Mouse (Mus musculus): ENCODE data around the gene Jam3.

Gene Jam3

GRCm38 (mm10) chr9:27111756-27112155 lies 43.5 kb downstream of the Jam3 start:
- no peak for DNase-seq (ENCODE audit: low read depth, low spot score)

GRCm38 (mm10) chr9:27110681-27111080 lies 44.5 kb downstream of the Jam3 start:
- peak; percentile 75 for DNase-seq (ENCODE audit: low read depth, low spot score)

- DNase-seq (ENCODE audit: low read depth, low spot score): peak; percentile 74
Measured at GRCm38 (mm10) chr9:27109533-27110514, 45.4 kb downstream of the Jam3 start.

DNA sequence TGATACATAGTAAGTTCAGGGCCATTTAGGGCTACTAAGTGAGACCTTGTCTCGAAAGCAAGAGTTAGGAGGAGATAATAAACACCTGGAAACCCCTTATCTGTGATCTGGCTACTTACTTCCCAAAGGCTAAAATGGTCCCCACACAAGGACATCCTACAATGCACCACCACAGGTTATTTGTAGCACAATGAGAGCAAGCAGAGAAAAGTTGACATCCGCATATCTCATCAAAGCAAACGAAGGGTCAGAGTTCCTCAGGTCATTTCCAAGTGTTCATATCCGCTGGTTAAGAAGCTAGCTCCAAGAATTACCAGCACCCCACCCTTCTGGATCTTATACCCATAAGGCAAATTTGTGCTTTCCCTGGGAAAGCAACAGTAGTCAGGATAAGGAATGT lies 46.8 kb downstream of the Jam3 start:
- no peak for DNase-seq (ENCODE audit: low read depth, low spot score)

DNA sequence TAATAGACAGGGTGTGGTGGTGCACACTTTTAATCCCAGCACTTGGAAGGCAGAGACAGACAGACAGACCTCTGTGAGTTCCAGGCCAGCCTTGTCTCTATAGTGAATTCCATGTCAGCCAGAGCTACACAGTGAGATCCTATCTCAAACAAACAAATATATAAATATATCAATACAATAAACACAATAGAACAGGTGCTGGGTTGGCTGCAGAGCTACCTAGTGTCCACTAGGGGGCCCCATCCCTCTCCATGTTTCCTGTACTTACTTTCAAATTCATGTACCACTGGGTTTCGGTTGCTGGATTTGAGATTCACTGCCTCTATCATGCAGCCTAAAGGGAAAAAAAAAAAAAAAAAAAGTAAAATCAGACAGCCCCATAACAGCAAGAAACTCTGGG lies 49.1 kb downstream of the Jam3 start:
- peak; percentile 50 for DNase-seq (ENCODE audit: low read depth, low spot score)

DNA sequence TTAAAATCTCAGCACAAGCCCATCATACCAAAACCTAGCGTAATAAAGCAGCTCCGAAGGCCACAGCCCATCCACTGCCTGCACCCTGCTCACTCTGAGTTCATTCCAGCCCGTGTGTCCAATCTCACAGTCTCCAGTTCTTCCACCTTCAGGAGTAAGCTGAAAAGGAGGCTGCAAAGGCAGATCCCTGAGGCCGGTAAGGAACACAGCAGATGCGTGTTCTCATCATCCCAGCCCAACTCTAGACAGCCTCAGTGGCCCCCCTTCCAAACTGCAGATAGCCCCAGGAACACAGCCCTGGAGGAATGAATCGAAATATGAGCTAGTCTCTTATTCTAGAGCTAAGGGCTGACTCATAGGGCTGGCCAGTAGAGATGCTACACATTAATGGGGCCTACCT lies 53.8 kb downstream of the Jam3 start:
- no peak for DNase-seq (ENCODE audit: low read depth, low spot score)

GRCm38 (mm10) chr9:27099474-27099873 lies 55.7 kb downstream of the Jam3 start:
- no peak for DNase-seq (ENCODE audit: low read depth, low spot score)

DNA sequence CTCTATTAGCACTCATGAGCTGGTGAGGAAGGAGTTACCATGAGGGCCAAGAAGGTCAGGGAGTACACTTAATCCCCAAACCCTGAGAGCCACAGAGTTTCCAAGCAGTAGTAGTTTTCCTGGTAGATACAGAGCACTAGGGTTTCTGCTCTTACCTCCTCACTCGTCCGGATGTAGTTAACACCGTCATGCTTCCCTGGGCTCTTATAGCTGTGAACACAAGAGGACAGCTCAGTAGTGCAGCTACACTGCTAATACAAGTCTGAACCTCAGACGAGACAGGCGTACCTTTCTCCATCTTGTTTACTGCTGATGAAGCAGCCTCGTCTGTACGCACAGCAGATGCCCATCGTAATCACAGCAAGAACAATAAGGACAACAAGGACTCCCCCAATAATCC lies 56.7 kb downstream of the Jam3 start:
- DNase-seq (ENCODE audit: low read depth, low spot score): no peak

GRCm38 (mm10) chr9:27098092-27098491 lies 57.1 kb downstream of the Jam3 start:
- DNase-seq (ENCODE audit: low read depth, low spot score): no peak

- no peak for DNase-seq (ENCODE audit: low read depth, low spot score)
Measured at GRCm38 (mm10) chr9:27092916-27093315, 62.3 kb downstream of the Jam3 start.

DNA sequence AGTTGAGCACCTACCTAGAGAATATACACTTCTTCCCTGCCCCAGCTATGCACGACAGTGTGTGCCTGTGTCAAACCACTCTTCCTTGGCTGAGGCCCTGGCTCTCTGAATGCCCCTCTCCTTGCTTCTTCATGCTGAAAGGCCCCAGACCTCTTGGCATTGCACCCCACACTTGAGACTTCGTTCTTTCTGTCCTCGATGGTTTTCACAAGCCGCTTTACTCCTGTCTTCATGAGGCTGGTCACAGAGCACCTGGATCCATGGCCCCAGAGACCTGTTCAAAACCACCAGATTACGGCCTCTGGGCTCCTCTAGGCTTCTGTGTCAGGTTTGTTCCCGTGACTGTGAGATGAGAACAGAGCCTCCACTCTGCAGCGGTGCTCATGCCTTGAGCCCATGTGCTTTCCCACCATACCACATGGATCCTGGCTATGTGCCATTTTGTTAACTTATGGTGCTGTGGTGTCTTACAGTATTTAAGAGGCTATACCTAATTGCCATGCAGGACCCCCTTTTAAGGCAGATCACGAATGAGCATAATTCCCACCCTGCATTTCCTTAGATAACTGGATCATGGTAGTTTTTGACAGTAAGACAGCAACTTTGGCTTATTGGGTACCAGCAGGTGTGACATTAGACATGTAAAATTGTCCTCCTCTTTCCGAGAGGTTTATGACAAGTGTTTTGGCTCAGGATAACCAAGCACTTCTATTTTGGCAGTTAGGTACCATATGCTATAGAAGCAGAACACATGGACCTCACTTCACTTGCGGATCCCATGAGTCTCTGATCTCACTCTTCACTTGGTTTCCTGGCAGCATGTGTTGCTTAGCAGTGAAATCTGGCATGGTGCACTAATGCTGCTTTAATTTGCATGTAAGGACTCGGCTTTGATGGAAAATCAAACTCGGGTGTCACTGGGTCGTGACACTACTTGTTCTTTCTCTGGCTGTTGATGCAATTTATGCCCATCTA lies 64.1 kb downstream of the Jam3 start:
- DNase-seq (ENCODE audit: low read depth, low spot score): peak; percentile 69

GRCm38 (mm10) chr9:27090134-27090533 lies 65.1 kb downstream of the Jam3 start:
- DNase-seq (ENCODE audit: low read depth, low spot score): peak; percentile 57

DNA sequence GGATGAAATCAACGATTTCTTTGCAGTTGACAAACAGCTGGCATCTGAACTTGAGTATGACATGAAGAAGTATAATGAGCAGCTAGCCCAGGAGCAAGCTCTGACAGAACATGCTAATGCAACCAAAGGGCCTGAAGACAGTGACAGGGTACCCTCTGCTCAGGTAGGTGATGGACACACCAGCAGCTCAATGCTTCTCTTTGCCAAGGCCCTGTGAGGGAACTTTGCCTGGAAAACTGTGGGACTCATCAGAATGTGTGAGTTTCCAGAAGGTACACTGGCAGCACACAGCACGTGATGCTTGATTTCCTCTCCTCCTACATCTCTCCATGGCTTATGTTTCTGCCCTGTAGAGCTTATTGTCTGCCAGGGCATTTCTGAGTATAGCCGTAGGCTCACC lies 67.8 kb downstream of the Jam3 start:
- DNase-seq (ENCODE audit: low read depth, low spot score): no peak

GRCm38 (mm10) chr9:27086256-27086655 lies 69.0 kb downstream of the Jam3 start:
- no peak for DNase-seq (ENCODE audit: low read depth, low spot score)

DNA sequence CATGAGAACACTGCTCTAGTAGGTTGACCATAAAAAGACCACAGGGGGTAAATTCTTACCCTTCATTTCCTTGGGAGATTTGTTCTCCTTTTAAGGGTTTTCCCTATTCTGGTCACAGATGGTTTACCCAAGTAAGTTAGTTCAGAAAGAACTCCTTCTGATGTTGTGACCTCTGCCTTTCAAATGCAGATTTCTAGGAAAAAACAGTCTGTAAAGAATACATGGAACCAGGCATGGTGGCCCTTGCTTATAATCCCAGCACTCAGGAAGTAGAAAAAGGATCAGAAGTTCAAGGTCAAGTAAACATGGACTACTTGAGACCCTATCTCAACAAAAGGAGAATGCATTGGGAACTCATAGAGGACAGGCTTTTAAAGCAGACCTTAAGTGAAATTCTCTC lies 79.4 kb downstream of the Jam3 start:
- no peak for DNase-seq (ENCODE audit: low read depth, low spot score)

- no peak for DNase-seq (ENCODE audit: low read depth, low spot score)
Measured at GRCm38 (mm10) chr9:27074677-27075076, 80.5 kb downstream of the Jam3 start.

- DNase-seq (ENCODE audit: low read depth, low spot score): no peak
Measured at GRCm38 (mm10) chr9:27070895-27071294, 84.3 kb downstream of the Jam3 start.

DNA sequence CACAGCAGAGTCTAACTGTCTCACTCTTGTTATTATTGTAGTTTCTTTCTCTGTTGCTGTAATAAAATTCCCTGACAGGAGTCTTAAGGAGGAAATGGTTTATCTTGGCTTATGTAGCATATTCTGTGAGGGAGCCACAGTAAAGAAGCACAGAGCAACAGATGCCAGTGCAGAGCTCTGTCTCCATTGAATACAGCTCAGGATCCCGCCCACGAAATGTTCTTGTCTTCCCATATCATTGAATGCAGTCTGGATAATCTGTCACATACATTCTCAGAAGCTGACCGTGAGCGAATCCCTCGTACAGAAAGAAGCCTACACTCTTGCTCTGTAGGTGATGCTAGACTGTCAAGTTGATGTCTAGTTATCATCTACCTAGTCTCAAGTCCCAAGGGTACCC lies 96.9 kb downstream of the Jam3 start:
- DNase-seq (ENCODE audit: low read depth, low spot score): peak; percentile 68

DNA sequence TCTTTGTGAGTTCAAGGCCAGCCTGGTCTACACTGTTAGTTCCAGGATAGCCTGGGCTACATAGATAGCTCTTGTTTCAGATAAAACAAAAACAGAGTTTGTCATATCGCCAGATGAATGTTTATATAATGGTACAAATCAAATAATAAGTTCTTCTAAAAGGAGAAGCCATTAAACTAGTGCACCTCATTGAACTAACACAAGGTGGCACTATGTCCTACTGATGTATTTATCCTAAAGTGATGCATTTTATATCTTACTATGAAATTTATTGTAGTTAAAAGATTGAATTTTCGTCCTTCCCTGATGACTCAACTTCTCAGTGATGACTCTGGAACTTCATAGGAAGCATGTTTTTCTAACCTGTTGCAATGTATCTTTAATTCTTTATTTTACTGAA lies 105.7 kb downstream of the Jam3 start:
- DNase-seq (ENCODE audit: low read depth, low spot score): no peak

Measured in telencephalon, adult 2 months (tissue).